Mouse (Mus musculus): ENCODE data around the gene Arhgef2. TPM values are rescaled to one million over a fixed set of nuclear protein-coding genes. Genes with fewer than 3 reads are reported as not detected.
A peak's percentile ranks its signal among the peaks of the same experiment; 100 is the strongest.

The Arhgef2 gene
- polyA plus RNA-seq, 1 experiment from 2014 or later: 123 TPM

GRCm38 (mm10) chr3:88639239-88639638 lies 33.5 kb downstream of the Arhgef2 start:
- Histone ChIP-seq H3K36me3 (ENCODE audit: control insufficient read depth, insufficient read depth, low read length) (peaks cover 88% of the 10 kb centered on the region), H3K4me1 (replicated peaks; ENCODE audit: control insufficient read depth, insufficient read depth, low read length) (no peaks in the 10 kb centered on the region), H3K27ac (ENCODE audit: low read length) (no peak overlapping the region), H3K9ac (ENCODE audit: low read length) (no peak overlapping the region), H3K4me2 (ENCODE audit: low read depth, low read length) (no peak overlapping the region), H3K9me3 (ENCODE audit: control insufficient read depth, low read length) (no peaks in the 10 kb centered on the region), H3K4me3 (ENCODE audit: low read length) (no peak overlapping the region), H3K27me3 (ENCODE audit: control insufficient read depth, insufficient read depth, low read depth, low read length) (no peaks in the 10 kb centered on the region)
- WGBS: 93% methylated on average over 12 of the region's 12 CpGs
- ATAC-seq (ENCODE audit: low read depth): no peak

DNA sequence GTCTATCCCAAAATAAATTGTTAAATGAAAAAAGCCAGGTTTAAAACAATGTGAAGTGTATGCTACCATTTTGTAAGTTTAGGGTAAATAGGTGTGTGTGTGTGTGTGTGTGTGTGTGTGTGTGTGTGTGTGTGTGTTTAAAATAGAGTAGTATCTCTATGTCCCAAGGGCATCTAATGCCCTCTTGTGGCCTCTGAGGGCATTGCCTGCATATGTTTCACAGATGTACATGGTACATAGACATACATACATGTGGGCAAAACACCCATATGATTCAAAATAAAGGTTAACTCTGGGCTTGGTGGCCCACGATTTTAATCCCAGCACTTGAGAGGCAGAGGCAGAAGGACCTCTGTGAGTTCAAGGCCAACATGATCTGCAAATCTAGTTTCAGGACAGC lies 34.9 kb downstream of the Arhgef2 start:
- ATAC-seq (ENCODE audit: low read depth): peak; percentile 36; the same call in 1 of the 2 replicates
- Histone ChIP-seq H3K9me3 (ENCODE audit: control insufficient read depth, low read length) (no peaks in the 10 kb centered on the region), H3K4me3 (ENCODE audit: low read length) (no peak overlapping the region), H3K36me3 (ENCODE audit: control insufficient read depth, insufficient read depth, low read length) (peaks cover 85% of the 10 kb centered on the region), H3K4me1 (replicated peaks; ENCODE audit: control insufficient read depth, insufficient read depth, low read length) (no peaks in the 10 kb centered on the region), H3K4me2 (ENCODE audit: low read depth, low read length) (no peak overlapping the region), H3K27ac (ENCODE audit: low read length) (no peak overlapping the region), H3K27me3 (ENCODE audit: control insufficient read depth, insufficient read depth, low read depth, low read length) (no peaks in the 10 kb centered on the region), H3K9ac (ENCODE audit: low read length) (no peak overlapping the region)
- 63% methylated on average over 1 of the region's 1 CpGs for WGBS

DNA sequence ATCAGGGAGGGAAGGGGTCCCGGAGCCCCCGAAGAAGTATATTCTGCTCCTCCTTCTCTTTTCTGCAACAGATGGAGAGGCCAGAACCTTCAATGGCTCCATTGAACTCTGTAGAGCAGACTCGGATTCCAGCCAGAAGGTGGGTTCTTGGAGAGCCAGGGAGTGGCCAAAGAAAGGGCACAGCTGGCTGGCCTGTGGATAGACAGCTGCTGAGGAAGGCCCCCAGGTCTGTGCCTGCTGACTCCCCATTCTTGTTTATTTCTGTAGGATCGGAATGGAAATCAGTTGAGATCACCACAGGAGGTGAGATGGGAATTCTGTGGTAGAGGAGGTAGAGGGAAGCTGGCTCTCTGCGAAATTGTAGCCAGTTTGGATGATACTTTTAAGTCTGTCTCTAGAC lies 37.3 kb downstream of the Arhgef2 start:
- H3K9me3 ChIP-seq (ENCODE audit: control insufficient read depth, low read length): no peaks in the 10 kb centered on the region
- peaks cover 87% of the 10 kb centered on the region for H3K36me3 ChIP-seq (ENCODE audit: control insufficient read depth, insufficient read depth, low read length)
- no peak overlapping the region for H3K9ac ChIP-seq (ENCODE audit: low read length)
- no peak overlapping the region for H3K27ac ChIP-seq (ENCODE audit: low read length)
- WGBS: 73% methylated on average over 5 of the region's 5 CpGs
- no peak overlapping the region for H3K4me2 ChIP-seq (ENCODE audit: low read depth, low read length)
- no peak for ATAC-seq (ENCODE audit: low read depth)
- no peaks in the 10 kb centered on the region for H3K27me3 ChIP-seq (ENCODE audit: control insufficient read depth, insufficient read depth, low read depth, low read length)
- no peaks in the 10 kb centered on the region for H3K4me1 ChIP-seq (replicated peaks; ENCODE audit: control insufficient read depth, insufficient read depth, low read length)
- no peak overlapping the region for H3K4me3 ChIP-seq (ENCODE audit: low read length)

GRCm38 (mm10) chr3:88645937-88646336 lies 40.2 kb downstream of the Arhgef2 start:
- Histone ChIP-seq H3K4me3 (ENCODE audit: low read length) (no peak overlapping the region), H3K9me3 (ENCODE audit: control insufficient read depth, low read length) (no peaks in the 10 kb centered on the region), H3K9ac (ENCODE audit: low read length) (no peak overlapping the region), H3K27ac (ENCODE audit: low read length) (no peak overlapping the region), H3K27me3 (ENCODE audit: control insufficient read depth, insufficient read depth, low read depth, low read length) (no peaks in the 10 kb centered on the region), H3K4me1 (replicated peaks; ENCODE audit: control insufficient read depth, insufficient read depth, low read length) (no peaks in the 10 kb centered on the region), H3K4me2 (ENCODE audit: low read depth, low read length) (no peak overlapping the region), H3K36me3 (ENCODE audit: control insufficient read depth, insufficient read depth, low read length) (peaks cover 62% of the 10 kb centered on the region)
- no peak for ATAC-seq (ENCODE audit: low read depth)
- WGBS: 86% methylated on average over 12 of the region's 12 CpGs

DNA sequence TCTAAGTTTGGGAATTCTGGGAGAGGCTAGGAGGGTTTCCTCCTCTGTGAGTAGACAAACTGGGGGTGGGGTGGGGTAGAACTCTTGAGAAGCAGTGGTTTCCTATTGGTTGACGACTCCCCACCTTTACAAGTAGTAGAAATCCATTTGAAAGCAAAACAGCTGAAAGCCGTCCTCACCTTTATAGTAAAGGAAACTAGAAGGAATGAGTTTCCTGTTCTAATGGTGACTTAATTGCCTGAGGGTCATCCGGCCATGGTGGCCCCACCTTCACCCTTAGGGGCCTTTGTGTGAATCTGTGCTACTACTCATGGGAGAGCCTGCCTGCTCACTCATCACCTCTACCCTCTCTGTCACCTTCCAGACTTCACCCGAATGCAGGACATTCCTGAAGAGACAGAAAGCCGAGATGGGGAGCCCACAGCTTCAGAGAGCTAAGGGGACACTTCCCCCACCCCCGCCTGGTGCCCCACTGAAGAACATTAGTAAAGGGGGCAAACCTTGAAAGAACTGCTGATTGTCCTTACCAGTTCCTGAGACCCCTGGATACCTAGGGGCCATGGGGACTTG lies 40.7 kb downstream of the Arhgef2 start:
- no peaks in the 10 kb centered on the region for H3K4me1 ChIP-seq (replicated peaks; ENCODE audit: control insufficient read depth, insufficient read depth, low read length)
- no peak overlapping the region for H3K4me3 ChIP-seq (ENCODE audit: low read length)
- peaks cover 59% of the 10 kb centered on the region for H3K36me3 ChIP-seq (ENCODE audit: control insufficient read depth, insufficient read depth, low read length)
- no peak for ATAC-seq (ENCODE audit: low read depth)
- 65% methylated on average over 6 of the region's 6 CpGs for WGBS
- H3K9ac ChIP-seq (ENCODE audit: low read length): no peak overlapping the region
- no peak overlapping the region for H3K4me2 ChIP-seq (ENCODE audit: low read depth, low read length)
- H3K27me3 ChIP-seq (ENCODE audit: control insufficient read depth, insufficient read depth, low read depth, low read length): no peaks in the 10 kb centered on the region
- H3K9me3 ChIP-seq (ENCODE audit: control insufficient read depth, low read length): no peaks in the 10 kb centered on the region
- no peak overlapping the region for H3K27ac ChIP-seq (ENCODE audit: low read length)

- no peaks in the 10 kb centered on the region for H3K9me3 ChIP-seq (ENCODE audit: control insufficient read depth, low read length)
- no peak overlapping the region for H3K4me3 ChIP-seq (ENCODE audit: low read length)
- H3K36me3 ChIP-seq (ENCODE audit: control insufficient read depth, insufficient read depth, low read length): peaks cover 53% of the 10 kb centered on the region
- H3K9ac ChIP-seq (ENCODE audit: low read length): no peak overlapping the region
- H3K4me1 ChIP-seq (replicated peaks; ENCODE audit: control insufficient read depth, insufficient read depth, low read length): no peaks in the 10 kb centered on the region
- H3K4me2 ChIP-seq (ENCODE audit: low read depth, low read length): no peak overlapping the region
- H3K27ac ChIP-seq (ENCODE audit: low read length): no peak overlapping the region
- H3K27me3 ChIP-seq (ENCODE audit: control insufficient read depth, insufficient read depth, low read depth, low read length): no peaks in the 10 kb centered on the region
- 77% methylated on average over 3 of the region's 3 CpGs for WGBS
- no peak for ATAC-seq (ENCODE audit: low read depth)
These were observed 41.3 kb downstream of the Arhgef2 start for GRCm38 (mm10) chr3:88647076-88647475.

DNA sequence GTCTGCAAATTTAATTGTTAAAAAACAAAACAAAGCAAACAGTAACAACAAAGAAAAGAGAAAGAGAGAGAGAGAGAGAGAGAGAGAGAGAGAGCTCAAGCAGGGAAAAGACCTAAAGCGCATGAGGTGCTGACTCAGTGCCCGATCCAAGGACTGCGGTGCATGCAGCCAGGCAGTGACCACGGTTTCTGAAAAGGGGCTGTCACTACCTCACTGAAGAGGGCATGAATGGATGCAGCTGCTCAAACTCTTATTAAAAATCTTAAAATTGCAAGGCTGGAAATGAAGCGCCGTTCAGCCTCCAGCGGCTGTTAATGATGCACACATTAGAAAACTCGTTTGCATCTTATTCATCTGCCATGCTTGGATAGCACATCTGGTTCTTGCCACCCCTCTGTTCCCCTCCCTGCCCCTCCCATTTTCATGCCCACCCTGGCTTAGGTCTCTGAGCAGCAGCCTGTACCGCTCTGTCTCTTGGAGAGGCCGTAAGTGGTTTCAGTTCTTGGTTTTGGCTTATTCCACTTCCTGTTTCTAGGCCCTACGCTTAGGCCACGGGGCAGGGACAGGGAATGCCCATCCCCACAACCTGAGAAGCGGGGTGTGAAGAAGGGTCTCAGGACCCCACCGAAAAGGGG lies 42.1 kb downstream of the Arhgef2 start:
- ATAC-seq (ENCODE audit: low read depth): no peak
- no peak overlapping the region for H3K9ac ChIP-seq (ENCODE audit: low read length)
- no peaks in the 10 kb centered on the region for H3K9me3 ChIP-seq (ENCODE audit: control insufficient read depth, low read length)
- 88% methylated on average over 14 of the region's 14 CpGs for WGBS
- no peak overlapping the region for H3K4me3 ChIP-seq (ENCODE audit: low read length)
- peaks cover 46% of the 10 kb centered on the region for H3K36me3 ChIP-seq (ENCODE audit: control insufficient read depth, insufficient read depth, low read length)
- H3K4me2 ChIP-seq (ENCODE audit: low read depth, low read length): no peak overlapping the region
- no peaks in the 10 kb centered on the region for H3K27me3 ChIP-seq (ENCODE audit: control insufficient read depth, insufficient read depth, low read depth, low read length)
- no peak overlapping the region for H3K27ac ChIP-seq (ENCODE audit: low read length)
- H3K4me1 ChIP-seq (replicated peaks; ENCODE audit: control insufficient read depth, insufficient read depth, low read length): 0 out of 2 replicates have a peak, but pooled peaks cover 2% of the 10 kb centered on the region

DNA sequence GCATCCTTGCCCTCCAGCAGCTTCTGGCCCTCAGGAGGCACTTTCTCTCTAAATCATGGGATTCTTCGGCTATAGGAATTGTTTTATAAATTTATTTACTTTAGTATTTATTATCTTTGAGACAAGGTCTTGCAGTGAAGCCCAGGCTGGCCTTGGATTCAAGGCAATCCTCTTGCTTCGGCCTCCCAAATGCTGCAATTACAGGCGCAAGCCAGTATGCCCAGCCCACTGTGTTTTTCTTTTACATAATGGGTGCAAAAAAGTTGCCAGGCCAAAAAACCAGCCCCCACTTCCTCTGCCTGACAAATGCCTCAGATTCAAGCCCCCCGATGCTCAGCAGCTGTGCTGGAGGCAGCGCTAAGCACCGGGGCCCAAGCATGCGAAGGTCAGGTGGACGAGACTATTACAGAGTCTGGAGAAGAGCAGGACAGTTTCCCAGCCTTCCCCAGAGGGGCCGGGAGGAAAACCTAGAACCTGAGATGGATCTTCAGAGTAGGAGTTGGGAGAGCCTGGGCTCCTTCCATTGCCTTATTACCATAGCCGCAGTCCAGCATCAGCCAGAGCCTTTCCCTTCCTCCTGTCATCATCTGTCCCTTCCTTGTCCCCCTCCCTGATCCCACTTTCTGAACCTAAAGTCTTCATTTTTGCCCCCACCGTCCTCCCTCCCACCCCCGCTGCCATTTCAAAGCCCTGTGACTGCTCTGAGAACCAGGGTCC lies 42.8 kb downstream of the Arhgef2 start:
- Histone ChIP-seq H3K4me3 (ENCODE audit: low read length) (no peak overlapping the region), H3K4me1 (replicated peaks; ENCODE audit: control insufficient read depth, insufficient read depth, low read length) (0 out of 2 replicates have a peak, but pooled peaks cover 4% of the 10 kb centered on the region), H3K27me3 (ENCODE audit: control insufficient read depth, insufficient read depth, low read depth, low read length) (no peaks in the 10 kb centered on the region), H3K9me3 (ENCODE audit: control insufficient read depth, low read length) (no peaks in the 10 kb centered on the region), H3K4me2 (ENCODE audit: low read depth, low read length) (no peak overlapping the region), H3K36me3 (ENCODE audit: control insufficient read depth, insufficient read depth, low read length) (peaks cover 39% of the 10 kb centered on the region), H3K27ac (ENCODE audit: low read length) (no peak overlapping the region), H3K9ac (ENCODE audit: low read length) (no peak overlapping the region)
- no peak for ATAC-seq (ENCODE audit: low read depth)
- 80% methylated on average over 12 of the region's 12 CpGs for WGBS

- no peak for ATAC-seq (ENCODE audit: low read depth)
- H3K4me1 ChIP-seq (replicated peaks; ENCODE audit: control insufficient read depth, insufficient read depth, low read length): 0 out of 2 replicates have a peak, but pooled peaks cover 4% of the 10 kb centered on the region
- 74% methylated on average over 10 of the region's 10 CpGs for WGBS
These were observed 43.4 kb downstream of the Arhgef2 start for GRCm38 (mm10) chr3:88649186-88649585.

More at GRCm38 (mm10) chr3:88649186-88649585, 43.4 kb downstream of the Arhgef2 start:
- Histone ChIP-seq H3K27ac (ENCODE audit: low read length) (no peak overlapping the region), H3K4me3 (ENCODE audit: low read length) (no peak overlapping the region), H3K9ac (ENCODE audit: low read length) (no peak overlapping the region), H3K27me3 (ENCODE audit: control insufficient read depth, insufficient read depth, low read depth, low read length) (no peaks in the 10 kb centered on the region), H3K36me3 (ENCODE audit: control insufficient read depth, insufficient read depth, low read length) (peaks cover 33% of the 10 kb centered on the region), H3K9me3 (ENCODE audit: control insufficient read depth, low read length) (no peaks in the 10 kb centered on the region), H3K4me2 (ENCODE audit: low read depth, low read length) (no peak overlapping the region)
